Mouse (Mus musculus) testis, postnatal 14 days (tissue): Measurements from ENCODE around the gene Ddx54.

Experiments used
- DNase-seq: peaks from one replicate; pipeline ENCODE4 v3.0.0; 2021; ENCODE audit warnings: low spot score

Gene Ddx54

DNA sequence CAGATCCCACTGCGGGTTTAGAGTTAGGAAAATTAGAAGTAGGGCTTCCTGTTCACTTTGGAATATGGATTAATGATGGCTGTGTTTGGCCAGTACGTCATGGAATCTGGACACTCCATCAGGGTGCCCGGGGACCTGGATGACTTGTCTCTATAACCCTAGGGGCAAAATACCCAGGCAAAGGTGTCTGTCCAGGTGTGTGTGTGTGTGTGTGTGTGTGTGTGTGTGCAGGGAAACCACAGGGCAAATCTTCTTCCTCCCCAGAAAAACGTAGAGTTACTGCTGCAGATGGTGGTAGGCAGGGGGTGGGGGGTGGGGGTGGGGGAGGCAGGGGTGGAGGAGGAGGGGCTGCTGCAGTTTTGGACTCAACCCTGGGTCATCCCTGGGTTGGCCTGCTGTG is 34.8 kb downstream of the Ddx54 start:
- DNase-seq: no peak

DNA sequence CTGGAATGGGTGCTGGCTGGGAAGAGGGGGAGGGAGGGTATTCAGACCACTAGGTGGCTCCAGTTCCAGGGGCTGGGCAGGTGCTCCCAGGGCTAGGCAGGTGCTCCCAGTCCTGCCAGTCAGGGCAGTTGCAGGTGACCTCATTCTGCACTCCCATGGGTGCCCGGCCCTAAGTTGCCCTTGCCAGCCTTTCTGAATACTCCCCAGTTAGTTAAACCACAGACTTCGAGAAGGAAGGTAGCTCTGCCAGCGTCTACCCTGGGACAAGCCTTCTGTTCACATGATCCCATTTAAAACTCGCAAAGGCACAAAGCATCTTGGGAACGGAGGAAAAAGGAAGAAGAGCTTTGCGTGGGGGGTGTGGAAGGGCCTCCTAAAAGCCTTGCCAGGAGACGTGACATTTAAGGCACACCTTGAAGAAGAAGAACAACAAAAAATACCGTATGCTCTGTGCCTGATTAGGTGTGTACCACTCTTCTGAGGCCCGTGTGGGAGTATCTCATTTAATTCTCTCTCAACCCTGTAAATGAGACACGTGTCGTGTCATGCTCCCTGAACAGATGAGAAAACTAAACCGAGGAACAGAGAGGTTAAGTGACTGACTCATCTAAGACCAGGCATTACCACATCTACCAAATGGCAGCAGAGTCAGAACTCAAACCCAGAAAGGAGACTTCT is 35.4 kb downstream of the Ddx54 start:
- DNase-seq: no peak

DNA sequence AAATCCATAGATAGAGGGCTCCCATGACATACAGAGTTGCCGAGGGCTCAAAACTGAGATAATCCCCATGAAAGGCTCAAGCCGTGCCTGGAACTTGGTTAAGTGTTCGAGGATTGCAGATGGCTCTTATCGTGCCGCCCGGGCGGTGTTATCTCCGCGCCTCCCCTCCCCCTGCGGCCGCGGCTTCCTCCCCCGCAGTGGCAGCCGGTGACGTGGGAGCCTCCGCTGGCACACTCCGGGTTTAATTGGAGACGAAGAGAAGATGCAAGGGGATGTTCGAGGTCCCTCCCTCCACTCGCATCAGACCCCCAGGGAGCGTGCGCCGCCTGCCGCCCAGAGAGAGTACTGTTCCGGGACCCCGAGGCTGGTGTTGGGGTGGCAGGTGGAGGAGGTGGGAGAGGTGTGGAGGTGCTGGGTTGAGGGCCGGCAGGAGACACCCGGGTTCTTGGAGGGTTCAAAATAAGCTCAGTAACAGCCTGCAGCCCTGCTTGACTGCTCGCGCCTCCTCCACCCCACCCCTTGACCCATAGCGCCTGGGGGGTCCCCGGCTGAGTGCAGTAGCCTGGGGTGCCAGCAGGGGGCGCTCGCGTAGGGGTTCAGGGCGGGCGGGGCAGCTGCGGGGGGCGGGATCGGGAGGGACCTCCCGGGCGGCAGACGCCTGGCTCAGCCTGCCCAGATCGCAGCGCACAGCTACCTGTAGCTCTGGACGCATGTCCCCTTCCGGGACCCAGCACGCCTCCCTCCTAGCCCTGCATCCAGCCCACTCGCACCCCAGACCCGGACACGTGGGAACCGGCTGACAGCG is 36.2 kb downstream of the Ddx54 start, which contains the start of gene Rasal1:
Gene Rasal1 (plus strand): TSS at position 244 of the 805 bp plus-strand sequence.
- peak; percentile 74 for DNase-seq

DNA sequence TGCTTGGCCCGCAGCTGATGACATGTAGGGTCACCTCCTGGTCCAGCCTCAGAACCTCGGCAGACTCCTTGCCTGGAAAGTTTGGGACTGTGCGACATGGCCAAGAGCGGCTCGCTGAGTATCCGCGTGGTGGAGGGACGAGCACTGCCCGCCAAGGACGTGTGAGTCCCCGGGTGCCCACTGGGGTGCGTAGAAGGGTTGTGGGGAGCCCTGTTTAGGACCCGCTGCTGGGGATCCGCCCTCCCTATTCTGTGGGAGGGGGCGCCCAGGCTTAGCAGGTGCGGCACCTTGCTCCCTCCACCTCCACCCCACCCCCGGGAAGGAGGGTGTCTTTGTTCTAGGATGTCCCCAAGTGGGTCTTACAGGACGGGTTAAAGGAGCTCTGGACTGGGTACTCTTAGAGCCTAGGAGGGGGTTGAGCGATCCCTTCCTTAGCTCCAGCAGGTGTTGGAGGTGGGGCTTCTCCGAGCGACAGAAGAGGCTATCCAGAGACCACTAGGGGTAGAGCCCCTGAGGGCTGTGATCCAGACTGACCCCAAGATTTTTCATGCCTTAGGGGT is 36.9 kb downstream of the Ddx54 start:
- no peak for DNase-seq

DNA sequence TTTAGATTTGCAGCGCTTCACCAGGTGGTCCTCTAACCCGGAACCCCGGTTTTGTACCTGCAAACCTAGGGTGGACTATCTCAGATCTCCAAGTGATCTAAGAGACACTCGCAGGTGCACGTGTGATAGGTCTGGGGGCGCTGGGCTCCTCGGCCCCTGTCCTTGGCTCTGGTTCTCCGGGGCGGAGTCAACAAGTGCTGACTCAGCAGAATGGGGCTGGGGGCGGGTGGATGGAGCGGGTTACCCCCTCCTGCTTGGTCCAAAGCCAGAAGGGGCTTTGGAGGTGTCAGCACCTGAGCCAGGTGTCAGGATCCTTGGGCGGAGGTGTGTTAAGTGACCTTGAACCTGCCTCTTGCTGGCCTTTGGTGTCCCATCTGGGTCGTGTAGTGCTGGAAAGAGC is 37.4 kb downstream of the Ddx54 start:
- no peak for DNase-seq

DNA sequence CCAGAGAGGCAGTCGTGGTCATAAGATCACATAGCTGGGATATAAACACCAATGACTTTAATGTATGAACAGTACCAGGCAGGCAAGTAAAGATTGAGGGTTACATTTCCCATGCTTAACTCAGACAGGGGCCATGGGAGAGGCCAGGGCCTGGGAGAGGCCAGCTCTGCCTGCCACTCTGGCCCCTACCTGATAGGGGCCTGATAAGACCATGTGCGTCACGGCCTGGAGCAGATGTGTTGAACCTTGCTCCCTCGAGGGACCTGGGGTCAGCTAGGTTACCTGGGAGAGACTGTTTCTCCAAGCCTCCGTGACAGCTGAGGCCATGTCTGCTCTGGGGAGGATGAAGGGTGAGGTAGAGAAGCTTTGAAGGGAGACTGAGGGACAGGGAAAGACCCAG is 38.7 kb downstream of the Ddx54 start:
- DNase-seq: no peak

DNA sequence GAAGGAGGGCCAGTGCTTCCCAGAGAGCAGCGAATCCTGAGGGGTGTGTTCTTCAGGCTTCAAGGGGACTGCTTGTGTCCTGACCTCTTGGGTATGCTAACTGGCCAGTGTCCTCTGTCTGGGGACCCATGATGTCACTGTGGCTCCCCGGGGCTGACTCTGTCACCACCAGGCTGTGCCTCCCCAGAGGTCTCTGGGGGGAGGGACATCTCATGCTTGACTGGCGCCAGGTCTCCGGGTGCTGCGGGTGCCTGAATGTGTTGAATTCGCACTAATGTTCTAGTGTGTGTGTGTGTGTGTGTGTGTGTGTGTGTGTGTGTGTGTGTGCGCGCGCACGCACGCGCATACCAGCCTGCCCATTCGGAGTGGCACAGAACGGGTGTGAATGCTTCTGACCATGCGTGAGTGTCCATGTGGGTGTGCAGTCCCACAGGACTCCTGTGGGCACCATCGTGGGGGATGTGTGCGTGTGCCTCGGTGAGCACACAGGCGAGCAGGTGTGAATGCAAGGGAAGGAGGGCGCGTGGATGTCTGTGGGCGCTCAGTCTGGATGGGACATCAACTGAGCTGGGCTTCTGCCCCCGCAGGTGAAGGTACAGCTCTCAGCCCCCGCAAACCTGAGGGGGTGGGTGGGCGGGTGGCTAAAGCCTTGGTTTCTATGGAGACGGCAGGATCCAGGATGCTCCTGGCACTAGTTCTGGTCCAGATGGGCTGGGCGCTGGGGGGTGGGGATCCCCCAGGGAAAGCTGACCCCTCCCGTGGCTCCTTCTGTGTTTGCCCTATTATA is 40.6 kb downstream of the Ddx54 start:
- no peak for DNase-seq

DNA sequence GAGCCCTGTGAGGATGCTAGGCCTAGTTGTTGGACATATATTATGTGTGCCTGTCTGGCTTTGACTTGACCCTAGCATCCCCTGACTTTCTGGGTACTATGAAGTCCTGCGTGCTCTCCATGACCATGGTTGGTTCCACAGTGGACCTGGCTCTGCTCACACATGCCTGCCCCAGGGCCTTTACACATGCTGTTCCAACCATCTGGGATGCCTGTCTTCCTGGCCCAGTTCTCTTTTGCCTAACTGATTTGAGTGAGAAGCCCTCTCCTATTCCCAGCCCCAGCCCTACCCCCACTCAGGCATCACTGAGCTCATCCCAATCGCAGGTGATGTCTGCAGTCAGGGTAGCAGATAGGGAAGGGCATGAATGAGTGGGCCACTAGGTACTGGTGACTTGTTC is 41.3 kb downstream of the Ddx54 start:
- DNase-seq: no peak

DNA sequence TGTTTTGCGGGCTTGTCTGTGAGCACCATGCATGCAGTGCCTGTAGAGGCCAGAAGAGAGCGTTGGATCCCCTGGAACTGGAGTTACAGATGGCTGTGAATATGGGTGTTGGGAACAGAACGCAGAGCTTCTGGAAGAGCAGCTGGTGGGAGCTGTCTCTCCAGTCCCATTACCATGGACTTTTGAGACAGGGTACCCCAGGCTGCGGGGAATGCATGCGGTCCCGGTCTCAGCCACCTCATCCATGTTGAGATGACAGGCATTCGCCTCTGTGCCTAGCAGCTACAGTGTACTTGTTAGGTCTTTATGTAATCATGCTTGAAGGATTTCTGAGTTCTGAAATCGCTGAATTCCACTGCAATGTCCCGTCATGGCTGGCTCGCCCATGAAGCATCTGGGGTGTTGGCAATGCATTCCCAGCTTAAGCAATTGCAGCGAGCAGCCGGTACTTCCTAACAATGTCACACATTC is 43.8 kb downstream of the Ddx54 start:
- no peak for DNase-seq

DNA sequence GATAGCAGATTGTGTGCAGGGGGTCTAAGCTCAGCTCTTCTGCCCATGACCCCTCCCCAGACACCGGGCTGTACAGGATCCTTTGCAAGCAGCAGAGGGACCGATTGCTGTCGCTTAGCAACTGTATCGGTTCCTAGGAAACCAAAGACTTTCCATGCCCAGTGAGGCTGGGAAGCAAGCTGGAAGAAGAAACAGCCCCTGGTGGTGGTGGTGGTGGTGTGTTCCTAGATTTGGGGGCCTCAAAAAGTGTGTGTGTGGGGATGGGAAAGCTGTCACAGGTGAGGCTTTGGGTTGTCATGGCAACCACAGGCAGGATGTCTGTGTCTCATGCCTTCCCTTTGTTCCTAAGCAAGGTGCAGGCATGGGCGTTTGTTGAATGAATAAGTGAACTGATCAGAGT is 48.3 kb downstream of the Ddx54 start:
- no peak for DNase-seq

DNA sequence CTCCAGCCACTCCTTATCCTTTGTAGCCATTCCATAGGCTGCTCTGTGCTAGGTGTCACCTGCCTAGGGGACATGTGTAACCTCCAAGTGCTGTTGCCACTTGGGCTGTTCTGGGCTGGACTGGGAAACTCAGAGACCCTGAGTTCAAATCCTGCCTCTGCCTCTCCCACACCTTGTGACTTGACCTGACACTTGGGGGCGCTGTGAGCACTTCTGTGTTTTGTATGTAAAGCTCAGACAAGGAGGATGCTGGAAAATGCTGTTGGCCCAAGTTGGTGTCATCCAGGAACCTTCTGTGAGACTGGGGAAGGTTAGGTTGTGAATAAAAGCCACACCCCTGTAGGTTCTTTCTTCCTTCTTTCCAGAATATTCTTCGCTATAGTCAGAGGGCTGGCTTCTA is 52.3 kb downstream of the Ddx54 start:
- DNase-seq: no peak

DNA sequence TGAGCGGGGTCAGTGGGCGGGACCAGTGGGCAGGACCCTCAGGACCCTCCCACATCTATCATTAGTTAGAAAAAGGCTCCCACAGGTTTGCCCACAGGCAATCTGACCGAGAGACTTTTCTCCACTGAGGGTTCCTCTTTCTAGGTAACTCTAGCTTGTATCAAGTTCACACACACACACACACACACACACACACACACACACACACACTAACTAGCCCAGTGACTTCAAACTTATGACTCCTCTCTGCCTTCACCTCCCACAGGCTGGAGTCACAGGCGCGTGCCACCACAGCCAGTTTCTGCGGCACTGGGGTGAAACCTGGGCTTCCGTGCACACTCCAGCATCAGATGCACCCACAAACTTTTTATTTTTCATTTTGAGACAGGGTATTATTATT is 56.2 kb downstream of the Ddx54 start:
- DNase-seq: no peak

DNA sequence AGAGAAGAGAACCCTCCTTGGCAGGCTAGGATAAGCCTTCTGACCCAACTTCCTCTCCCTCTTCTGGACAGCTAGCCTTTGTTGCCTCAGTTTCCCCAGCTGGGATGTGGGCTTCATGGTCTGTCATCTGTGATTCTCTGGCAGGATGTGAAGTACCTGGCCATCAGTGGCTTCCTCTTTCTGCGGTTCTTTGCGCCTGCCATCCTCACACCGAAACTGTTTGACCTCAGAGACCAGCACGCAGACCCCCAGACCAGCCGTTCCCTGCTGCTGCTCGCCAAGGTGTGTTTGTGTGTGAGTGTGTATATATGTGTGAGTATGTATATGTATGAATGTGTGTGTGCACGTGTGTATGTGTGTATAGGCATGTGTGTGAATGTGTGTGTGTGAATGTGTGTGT is 57.6 kb downstream of the Ddx54 start:
- DNase-seq: no peak

DNA sequence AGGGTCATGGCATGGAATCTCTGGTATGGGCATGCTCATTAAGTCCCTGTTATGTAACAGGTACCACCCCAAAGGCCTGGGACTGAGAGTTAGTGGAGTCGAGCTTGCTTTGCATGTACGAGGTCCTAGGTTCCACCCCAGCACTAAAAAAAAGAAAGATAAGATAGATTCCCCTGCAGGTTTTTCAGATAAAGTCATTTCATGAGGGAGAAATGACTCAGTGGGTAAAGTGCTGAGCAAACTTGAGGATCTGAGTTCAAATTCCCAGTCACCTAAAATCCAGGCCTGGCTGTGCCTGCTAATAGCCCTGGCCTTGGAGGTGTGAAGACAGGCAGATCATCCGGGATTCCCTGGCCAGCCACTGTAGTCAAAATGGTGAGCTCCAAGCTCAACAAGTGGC is 59.3 kb downstream of the Ddx54 start:
- DNase-seq: no peak

DNA sequence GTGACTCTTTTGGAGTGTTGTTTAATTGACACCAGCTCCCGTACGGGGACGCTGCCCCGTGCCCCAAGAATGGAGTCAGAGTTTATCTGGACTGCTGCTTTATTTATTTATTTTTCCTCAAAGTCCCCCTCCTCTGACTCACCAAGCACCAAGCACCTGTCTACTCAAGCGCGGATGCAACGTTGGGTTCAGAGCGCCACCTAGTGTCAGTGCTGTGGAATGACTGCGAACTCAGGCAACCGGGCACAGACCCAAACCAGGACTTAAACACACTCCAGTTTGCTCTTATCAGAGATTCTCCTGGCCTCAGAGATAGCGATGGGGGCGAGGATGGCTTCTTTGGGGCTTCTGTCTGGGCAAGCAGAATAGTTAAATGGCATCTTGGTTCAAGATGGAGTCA is 61.1 kb downstream of the Ddx54 start:
- peak; percentile 62 for DNase-seq

DNA sequence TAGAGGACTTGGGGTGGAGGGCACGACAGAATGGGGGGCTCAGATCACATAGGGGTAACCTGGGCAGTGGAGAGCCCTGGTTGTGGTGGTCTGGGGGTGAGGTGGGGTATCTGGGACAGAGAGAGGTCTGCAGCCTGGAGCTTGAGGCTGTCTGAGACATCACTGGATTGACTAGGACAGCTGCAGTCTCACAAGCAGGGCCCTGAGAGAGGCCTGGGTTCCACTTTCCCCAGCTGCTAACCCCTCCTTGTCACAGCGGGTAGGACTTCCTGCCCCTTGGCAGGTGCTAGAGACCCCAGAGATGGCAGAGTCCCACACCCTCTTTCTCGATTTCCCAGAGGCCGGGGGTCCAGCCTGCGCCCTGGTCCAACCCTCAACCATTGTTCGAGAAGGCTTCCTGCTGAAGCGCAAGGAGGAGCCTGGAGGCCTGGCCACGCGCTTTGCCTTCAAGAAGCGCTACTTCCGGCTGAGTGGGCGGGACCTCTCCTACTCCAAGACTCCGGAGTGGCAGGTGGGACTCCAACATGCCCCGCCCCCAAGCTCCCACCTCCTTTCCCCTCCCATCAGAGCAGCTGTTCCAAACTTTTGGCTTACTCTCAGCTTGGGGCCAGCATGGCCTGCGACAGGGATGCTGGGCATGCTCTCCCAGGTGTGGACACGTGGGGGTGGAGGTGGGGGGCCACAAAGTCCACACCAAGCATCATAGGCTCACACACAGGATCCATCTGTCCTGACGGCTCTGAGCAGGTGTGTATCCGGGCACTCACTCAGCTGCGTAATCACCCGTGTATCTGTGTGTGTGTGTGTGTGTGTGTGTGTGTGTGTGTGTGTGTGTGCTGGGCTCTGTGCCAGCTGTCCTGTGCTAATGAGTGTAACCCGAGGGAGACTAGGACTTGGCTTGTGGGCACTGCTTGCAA is 61.9 kb downstream of the Ddx54 start:
- DNase-seq: peak; percentile 68

DNA sequence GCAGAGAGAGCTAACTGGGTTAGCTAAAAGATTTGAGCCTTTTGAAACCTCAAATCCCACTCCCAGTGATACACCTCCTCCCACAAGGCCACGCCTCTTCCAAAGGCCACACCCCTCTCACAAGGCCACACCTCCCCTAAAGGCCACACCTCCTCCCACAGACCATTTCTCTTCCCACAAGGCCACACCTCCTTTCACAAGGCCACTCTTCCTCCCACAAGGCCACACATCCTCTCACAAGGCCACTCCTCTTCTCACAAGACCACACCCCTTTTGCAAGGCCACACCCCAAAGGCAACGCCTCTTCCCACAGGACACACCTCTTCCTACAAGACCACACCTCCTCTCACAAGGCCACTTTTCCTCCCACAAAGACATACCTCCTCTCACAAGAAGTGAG is 65.0 kb downstream of the Ddx54 start:
- peak; percentile 69 for DNase-seq
